Mouse (Mus musculus): ENCODE results near the gene Tecpr2. TPM values are rescaled to one million over a fixed set of nuclear protein-coding genes. Genes with fewer than 3 reads are reported as not detected.

Gene Tecpr2
- polyA plus RNA-seq, 1 experiment from 2014 or later, result 3.8 TPM

DNA sequence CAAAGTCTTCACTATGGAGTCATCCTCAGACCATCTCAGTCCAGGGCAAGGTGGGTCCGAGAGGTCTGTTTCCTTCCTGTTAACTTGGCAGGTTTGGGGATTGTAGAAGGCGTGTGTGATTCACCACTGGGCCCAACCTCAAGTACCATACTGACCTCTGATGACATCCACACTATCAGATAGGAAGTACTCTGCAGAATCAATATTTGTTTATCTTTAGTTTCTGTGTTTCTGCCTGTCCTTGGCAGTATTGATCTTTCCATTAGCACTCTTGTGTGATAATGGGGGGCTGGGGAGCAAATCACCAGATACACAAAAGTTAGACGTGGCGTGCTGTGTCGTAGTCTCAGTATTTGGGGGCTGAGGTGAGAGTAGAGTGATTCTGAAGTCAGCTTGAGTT is 17.8 kb upstream of the Tecpr2 start:
- H3K9me3 ChIP-seq, result no peaks in the 10 kb centered on the region
- no peaks in the 10 kb centered on the region for H3K4me1 ChIP-seq
- ATAC-seq (ENCODE audit: insufficient number of reproducible peaks, low FRiP score, low TSS enrichment, low read depth), result no peak
- peaks cover 94% of the 10 kb centered on the region for H3K36me3 ChIP-seq
- no peaks in the 10 kb centered on the region for H3K27me3 ChIP-seq
- WGBS, result 92% methylated on average over 5 of the region's 5 CpGs
- H3K4me2 ChIP-seq, result no peak overlapping the region
- H3K4me3 ChIP-seq, result no peak overlapping the region
- H3K27ac ChIP-seq, result no peak overlapping the region
- H3K9ac ChIP-seq, result no peak overlapping the region

DNA sequence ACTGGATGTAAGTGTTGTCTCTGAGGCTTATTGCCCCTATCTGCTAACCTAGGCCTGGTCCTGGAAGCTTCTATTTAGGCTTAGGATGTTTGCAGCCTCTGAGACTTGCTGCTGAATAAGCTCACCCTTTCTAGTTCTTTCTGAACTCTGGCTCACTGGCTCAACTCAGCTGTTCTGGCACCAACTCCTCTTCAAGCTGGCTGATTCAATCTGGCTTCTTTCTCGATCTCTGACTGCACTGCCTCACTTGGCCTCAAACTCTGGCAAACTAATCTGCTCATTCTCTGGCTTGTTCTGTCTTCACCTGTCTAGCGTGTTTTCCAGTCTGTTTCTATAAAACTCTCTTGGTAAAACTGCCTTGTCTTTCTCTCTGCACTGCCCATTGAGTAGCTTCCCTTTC is 13.7 kb upstream of the Tecpr2 start:
- peaks cover 90% of the 10 kb centered on the region for H3K36me3 ChIP-seq
- H3K4me2 ChIP-seq, result no peak overlapping the region
- H3K4me3 ChIP-seq, result no peak overlapping the region
- no peak overlapping the region for H3K9ac ChIP-seq
- 90% methylated on average over 2 of the region's 2 CpGs for WGBS
- H3K9me3 ChIP-seq, result no peaks in the 10 kb centered on the region
- no peaks in the 10 kb centered on the region for H3K27me3 ChIP-seq
- H3K4me1 ChIP-seq, result no peaks in the 10 kb centered on the region
- no peak for ATAC-seq (ENCODE audit: insufficient number of reproducible peaks, low FRiP score, low TSS enrichment, low read depth)
- no peak overlapping the region for H3K27ac ChIP-seq

DNA sequence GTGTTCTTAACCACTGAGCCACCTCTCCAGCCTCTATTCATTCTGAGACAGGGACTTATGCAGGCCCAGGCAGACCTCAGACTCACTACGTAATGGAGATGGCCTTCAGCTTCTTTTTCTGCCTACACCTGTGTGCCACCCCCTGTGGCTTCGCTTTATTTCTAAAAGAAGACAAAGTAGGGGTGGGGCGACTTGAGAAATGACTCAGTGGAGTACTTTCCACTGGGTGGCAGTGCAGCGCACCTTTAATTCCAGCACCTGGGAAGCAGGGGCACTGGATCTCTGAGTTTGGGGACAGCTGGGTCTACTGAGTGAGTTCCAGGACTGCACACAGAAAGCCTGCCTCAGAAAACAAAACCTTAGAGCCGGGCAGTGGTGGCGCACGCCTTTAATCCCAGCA is 6.8 kb upstream of the Tecpr2 start:
- Histone ChIP-seq H3K4me1 (no peaks in the 10 kb centered on the region), H3K4me3 (no peak overlapping the region)

DNA sequence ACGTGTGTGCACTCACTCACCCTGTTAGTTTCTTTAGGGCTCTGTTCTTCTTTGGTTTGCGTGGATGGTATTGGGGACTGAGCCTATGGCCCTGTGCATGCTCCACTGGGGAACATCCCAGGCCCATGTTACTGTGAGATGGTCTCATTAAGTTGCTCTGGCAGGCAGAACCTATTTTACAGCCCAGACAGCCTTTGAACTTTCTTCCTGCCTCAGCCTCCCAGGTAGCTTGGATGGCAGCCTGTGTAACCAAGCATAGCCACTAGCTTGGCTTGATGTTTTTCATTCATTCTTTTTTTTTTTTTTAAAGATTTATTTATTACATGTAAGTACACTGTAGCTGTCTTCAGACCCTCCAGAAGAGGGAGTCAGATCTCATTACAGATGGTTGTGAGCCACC is 3.8 kb upstream of the Tecpr2 start:
- Histone ChIP-seq H3K27ac (no peak overlapping the region), H3K36me3 (peaks cover 31% of the 10 kb centered on the region), H3K4me1 (peaks cover 19% of the 10 kb centered on the region), H3K9me3 (no peaks in the 10 kb centered on the region), H3K4me2 (no peak overlapping the region), H3K9ac (no peak overlapping the region), H3K4me3 (no peak overlapping the region), H3K27me3 (no peaks in the 10 kb centered on the region)
- WGBS, result 92% methylated on average over 2 of the region's 2 CpGs
- no peak for ATAC-seq (ENCODE audit: insufficient number of reproducible peaks, low FRiP score, low TSS enrichment, low read depth)

More for the DNA sequence above, 6.8 kb upstream of the Tecpr2 start:
- H3K36me3 ChIP-seq, result peaks cover 54% of the 10 kb centered on the region
- no peak overlapping the region for H3K27ac ChIP-seq
- H3K4me2 ChIP-seq, result no peak overlapping the region
- no peaks in the 10 kb centered on the region for H3K27me3 ChIP-seq
- H3K9me3 ChIP-seq, result no peaks in the 10 kb centered on the region
- H3K9ac ChIP-seq, result no peak overlapping the region
- no peak for ATAC-seq (ENCODE audit: insufficient number of reproducible peaks, low FRiP score, low TSS enrichment, low read depth)
- WGBS, result 82% methylated on average over 7 of the region's 7 CpGs

DNA sequence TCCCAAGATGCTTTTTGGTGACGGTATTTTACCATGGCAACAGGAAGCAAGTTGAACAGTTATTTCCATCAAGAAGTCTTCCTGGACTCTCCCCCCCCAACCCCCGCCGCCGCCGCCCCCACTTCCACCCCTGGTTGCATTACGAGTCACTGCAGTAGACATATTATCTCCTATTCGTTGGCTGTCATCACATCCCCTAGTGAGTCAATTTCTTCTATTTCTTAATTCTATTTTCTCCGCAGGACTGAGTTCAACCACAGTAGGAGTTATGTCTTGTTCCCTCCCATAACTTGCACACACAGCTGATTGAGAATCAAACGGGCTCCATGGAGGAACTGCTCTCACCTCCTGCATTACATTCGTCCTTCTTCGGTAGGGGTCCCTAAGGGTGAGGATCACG is 958 bp upstream of the Tecpr2 start:
- peak overlapping the region; percentile 73 for H3K9ac ChIP-seq
- H3K27ac ChIP-seq, result peak overlapping the region; percentile 22; the same call in 1 of the 2 replicates
- peaks cover 21% of the 10 kb centered on the region for H3K4me1 ChIP-seq
- H3K4me2 ChIP-seq, result peak overlapping the region; percentile 91
- H3K4me3 ChIP-seq, result peak overlapping the region; percentile 91
- no peaks in the 10 kb centered on the region for H3K27me3 ChIP-seq
- no peaks in the 10 kb centered on the region for H3K9me3 ChIP-seq
- WGBS, result 41% methylated on average over 12 of the region's 12 CpGs
- ATAC-seq (ENCODE audit: insufficient number of reproducible peaks, low FRiP score, low TSS enrichment, low read depth), result no peak
- H3K36me3 ChIP-seq, result peaks cover 7% of the 10 kb centered on the region

DNA sequence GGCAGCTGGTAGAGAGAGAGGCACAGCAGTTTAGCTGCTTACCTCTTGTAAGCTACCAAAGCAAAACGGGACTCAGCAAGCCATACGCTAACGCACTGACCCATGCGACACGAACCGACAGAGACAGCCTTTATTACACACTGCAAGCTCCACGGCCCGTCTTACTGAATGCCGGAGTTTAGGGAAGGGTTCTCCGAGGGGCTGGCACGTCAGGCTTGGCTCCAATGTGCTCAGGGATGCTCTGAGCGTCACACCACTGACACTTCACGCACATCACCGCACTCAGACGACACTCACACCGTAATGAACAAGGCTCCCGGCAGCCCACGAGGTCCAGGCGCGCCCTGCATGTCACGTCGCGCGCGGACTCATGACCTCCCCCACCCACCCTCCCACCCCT is 458 bp upstream of the Tecpr2 start:
- Histone ChIP-seq H3K27me3 (no peaks in the 10 kb centered on the region), H3K27ac (peak overlapping the region; percentile 22; the same call in 1 of the 2 replicates), H3K4me2 (peak overlapping the region; percentile 91), H3K9ac (peak overlapping the region; percentile 73), H3K4me3 (peak overlapping the region; percentile 91), H3K9me3 (no peaks in the 10 kb centered on the region), H3K36me3 (peaks cover 3% of the 10 kb centered on the region), H3K4me1 (peaks cover 21% of the 10 kb centered on the region)
- WGBS, result under 1% methylated on average over 25 of the region's 25 CpGs
- peak; percentile 33 for ATAC-seq (ENCODE audit: insufficient number of reproducible peaks, low FRiP score, low TSS enrichment, low read depth)

DNA sequence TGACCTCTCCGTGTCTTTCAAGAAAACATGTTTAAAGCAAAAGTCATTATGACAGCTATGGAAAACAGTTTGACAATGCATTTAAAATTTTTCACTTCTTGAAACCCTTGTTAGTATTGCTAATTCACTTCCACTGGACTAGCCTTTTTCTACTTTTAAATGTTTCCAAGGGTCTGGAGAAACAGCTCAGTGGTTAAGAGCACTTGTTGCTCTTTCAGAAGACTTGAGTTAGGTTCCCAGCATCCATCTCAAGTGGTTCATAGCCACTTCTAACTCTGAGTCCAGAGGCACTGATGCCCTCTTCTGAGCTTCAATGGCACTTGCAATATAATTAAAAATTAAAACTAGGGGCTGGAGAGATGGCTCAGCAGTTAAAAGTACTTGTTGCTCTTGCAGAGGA is 2.8 kb downstream of the Tecpr2 start:
- ATAC-seq (ENCODE audit: insufficient number of reproducible peaks, low FRiP score, low TSS enrichment, low read depth), result no peak
- WGBS, result 86% methylated on average over 1 of the region's 1 CpGs
- Histone ChIP-seq H3K9me3 (no peaks in the 10 kb centered on the region), H3K4me1 (peaks cover 21% of the 10 kb centered on the region), H3K27me3 (no peaks in the 10 kb centered on the region), H3K9ac (no peak overlapping the region), H3K4me3 (no peak overlapping the region), H3K36me3 (0 out of 2 replicates have a peak, but pooled peaks cover 4% of the 10 kb centered on the region), H3K4me2 (no peak overlapping the region), H3K27ac (no peak overlapping the region)

DNA sequence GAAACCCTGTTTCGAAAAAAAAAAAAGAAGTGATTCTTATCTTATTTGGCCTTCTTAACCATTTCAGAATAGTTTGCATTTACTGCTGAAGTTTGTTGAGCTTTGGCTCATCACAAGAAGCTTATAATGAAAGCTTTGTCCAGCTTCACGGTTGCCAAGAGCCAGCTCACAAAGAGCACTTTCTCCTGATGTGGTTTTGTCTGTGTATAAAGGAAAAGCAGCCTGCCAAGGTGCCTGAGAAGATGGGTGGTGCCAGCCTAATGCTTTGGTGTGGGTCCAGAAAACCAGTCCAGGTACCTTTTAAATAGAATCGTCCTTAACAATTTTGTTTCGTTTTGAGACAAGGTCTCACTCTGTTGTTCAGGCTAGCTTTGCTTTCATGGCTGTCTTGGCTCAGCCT is 13.0 kb downstream of the Tecpr2 start:
- H3K4me1 ChIP-seq, result no peaks in the 10 kb centered on the region
- no peaks in the 10 kb centered on the region for H3K9me3 ChIP-seq
- WGBS, result 74% methylated on average over 4 of the region's 4 CpGs
- 0 out of 2 replicates have a peak, but pooled peaks cover 3% of the 10 kb centered on the region for H3K36me3 ChIP-seq
- ATAC-seq (ENCODE audit: insufficient number of reproducible peaks, low FRiP score, low TSS enrichment, low read depth), result no peak
- H3K9ac ChIP-seq, result no peak overlapping the region
- no peak overlapping the region for H3K4me2 ChIP-seq
- no peaks in the 10 kb centered on the region for H3K27me3 ChIP-seq
- H3K4me3 ChIP-seq, result no peak overlapping the region
- H3K27ac ChIP-seq, result no peak overlapping the region

DNA sequence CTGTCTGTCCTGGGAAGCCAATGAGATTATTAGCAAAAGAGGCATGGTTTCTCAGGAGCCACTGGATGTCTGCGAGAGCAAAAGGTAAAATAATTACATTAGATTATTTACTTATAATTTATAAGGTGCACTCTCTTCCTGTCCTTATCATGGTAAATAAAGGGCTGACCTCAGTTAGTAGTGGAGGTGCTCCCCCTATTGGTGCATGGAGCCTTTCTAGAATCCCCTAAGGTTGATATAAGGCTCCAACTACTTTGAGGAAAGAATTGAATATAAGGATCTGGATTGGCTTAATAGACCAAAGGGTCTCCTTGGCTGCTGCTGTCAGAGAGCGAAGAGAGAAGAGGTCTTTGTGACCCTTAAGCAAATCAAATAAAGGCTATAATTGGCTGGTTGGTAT is 14.5 kb downstream of the Tecpr2 start:
- Histone ChIP-seq H3K4me1 (peaks cover 4% of the 10 kb centered on the region; the same call in 1 of the 2 replicates), H3K4me2 (no peak overlapping the region), H3K27me3 (no peaks in the 10 kb centered on the region), H3K9me3 (no peaks in the 10 kb centered on the region), H3K27ac (no peak overlapping the region), H3K9ac (no peak overlapping the region), H3K36me3 (0 out of 2 replicates have a peak, but pooled peaks cover 3% of the 10 kb centered on the region), H3K4me3 (no peak overlapping the region)
- ATAC-seq (ENCODE audit: insufficient number of reproducible peaks, low FRiP score, low TSS enrichment, low read depth), result no peak
- WGBS, result 90% methylated on average over 2 of the region's 2 CpGs

DNA sequence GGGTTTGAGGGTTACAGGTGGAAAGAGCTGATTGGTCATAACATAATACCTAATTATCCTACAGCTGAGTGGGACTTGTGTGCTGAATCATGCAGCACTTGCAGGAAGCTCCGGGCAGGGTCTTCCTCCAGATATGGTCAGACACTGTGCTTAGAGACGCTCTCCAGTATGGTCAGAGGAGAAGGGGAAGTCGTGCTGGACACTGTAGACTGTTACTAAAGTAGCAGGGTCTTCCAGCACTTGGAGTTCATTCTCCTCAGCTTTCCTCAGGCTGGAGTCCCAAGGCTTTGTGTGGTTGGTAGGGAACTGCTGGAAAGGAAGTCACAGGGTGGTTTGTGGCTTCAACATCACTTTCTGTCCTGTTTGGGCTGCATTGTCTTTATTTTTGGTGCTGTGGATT is 18.8 kb downstream of the Tecpr2 start:
- WGBS, result 76% methylated on average over 3 of the region's 3 CpGs
- ATAC-seq (ENCODE audit: insufficient number of reproducible peaks, low FRiP score, low TSS enrichment, low read depth), result no peak
- H3K9ac ChIP-seq, result no peak overlapping the region
- H3K27me3 ChIP-seq, result no peaks in the 10 kb centered on the region
- H3K4me2 ChIP-seq, result no peak overlapping the region
- no peak overlapping the region for H3K4me3 ChIP-seq
- H3K4me1 ChIP-seq, result peaks cover 4% of the 10 kb centered on the region; the same call in 1 of the 2 replicates
- no peak overlapping the region for H3K27ac ChIP-seq
- 0 out of 2 replicates have a peak, but pooled peaks cover 6% of the 10 kb centered on the region for H3K36me3 ChIP-seq
- no peaks in the 10 kb centered on the region for H3K9me3 ChIP-seq

DNA sequence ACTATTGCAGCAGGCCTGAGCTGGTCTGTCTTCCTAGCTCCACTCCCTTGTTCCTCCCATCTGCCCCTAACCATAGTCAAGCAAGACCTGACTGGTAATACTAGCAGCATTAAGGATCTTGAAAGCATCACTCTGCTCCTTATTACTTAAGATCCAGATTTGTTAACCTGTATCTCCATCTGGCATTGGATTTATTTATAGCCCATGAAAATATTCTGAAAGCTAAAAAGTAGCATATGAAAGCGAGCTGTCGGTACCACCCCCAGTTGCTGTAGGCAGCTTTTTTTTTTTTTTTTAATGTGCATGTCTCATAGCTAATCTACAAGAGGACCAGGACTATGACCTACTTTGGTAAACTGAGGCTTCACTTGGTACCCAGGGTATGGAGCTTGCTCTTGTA is 20.9 kb downstream of the Tecpr2 start:
- Histone ChIP-seq H3K4me3 (no peak overlapping the region), H3K9me3 (no peaks in the 10 kb centered on the region), H3K9ac (no peak overlapping the region), H3K27me3 (no peaks in the 10 kb centered on the region), H3K27ac (no peak overlapping the region), H3K4me2 (no peak overlapping the region), H3K36me3 (peaks cover 11% of the 10 kb centered on the region; the same call in 1 of the 2 replicates), H3K4me1 (peaks cover 4% of the 10 kb centered on the region; the same call in 1 of the 2 replicates)
- no peak for ATAC-seq (ENCODE audit: insufficient number of reproducible peaks, low FRiP score, low TSS enrichment, low read depth)
- 81% methylated on average over 2 of the region's 2 CpGs for whole genome bisulfite sequencing

DNA sequence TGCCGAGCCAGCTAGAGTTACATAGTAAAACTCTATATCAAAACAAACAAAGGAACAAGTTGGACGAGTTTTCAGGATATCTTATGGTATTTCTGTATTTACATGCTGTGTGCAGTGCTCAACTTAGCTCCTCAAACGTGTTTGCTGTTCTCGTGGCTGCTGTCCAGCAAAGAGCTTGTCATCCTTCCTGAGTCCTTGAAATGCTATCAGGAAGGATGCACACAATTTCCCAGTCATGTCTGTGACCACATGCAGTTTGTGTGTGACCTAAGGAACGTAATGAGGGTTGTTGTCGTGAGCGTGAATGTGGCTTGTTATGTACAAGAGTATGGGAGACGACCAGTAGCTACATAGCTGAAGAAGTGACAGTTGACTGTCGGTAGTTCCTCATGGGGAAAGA is 26.7 kb downstream of the Tecpr2 start:
- no peaks in the 10 kb centered on the region for H3K9me3 ChIP-seq
- no peak overlapping the region for H3K9ac ChIP-seq
- no peaks in the 10 kb centered on the region for H3K27me3 ChIP-seq
- H3K4me1 ChIP-seq, result no peaks in the 10 kb centered on the region
- H3K4me2 ChIP-seq, result no peak overlapping the region
- H3K27ac ChIP-seq, result no peak overlapping the region
- H3K36me3 ChIP-seq, result peaks cover 47% of the 10 kb centered on the region
- no peak overlapping the region for H3K4me3 ChIP-seq
- WGBS, result 83% methylated on average over 9 of the region's 9 CpGs
- no peak for ATAC-seq (ENCODE audit: insufficient number of reproducible peaks, low FRiP score, low TSS enrichment, low read depth)

DNA sequence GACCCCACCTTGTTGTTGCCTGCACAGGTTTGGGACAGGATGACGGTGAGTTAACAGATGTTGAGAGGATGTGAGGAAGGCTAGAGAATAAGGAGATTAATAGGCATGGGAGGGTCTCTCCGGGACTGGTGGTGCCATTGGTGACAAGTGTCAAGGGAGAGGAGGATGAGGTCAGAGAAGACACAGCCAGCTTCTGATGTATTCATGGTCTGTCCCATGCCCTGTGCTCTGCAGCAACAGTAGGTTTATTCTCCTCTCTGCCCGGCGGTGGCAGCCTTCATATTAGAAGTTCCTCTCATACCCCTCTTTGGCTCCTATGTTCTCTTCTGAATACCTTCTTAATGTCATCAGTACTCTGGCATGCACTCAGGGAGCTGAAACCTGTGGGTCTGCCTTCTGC is 31.2 kb downstream of the Tecpr2 start:
- no peak overlapping the region for H3K9ac ChIP-seq
- no peaks in the 10 kb centered on the region for H3K27me3 ChIP-seq
- WGBS, result 91% methylated on average over 4 of the region's 4 CpGs
- H3K27ac ChIP-seq, result no peak overlapping the region
- H3K36me3 ChIP-seq, result peaks cover 53% of the 10 kb centered on the region
- H3K9me3 ChIP-seq, result no peaks in the 10 kb centered on the region
- H3K4me1 ChIP-seq, result no peaks in the 10 kb centered on the region
- no peak overlapping the region for H3K4me3 ChIP-seq
- no peak for ATAC-seq (ENCODE audit: insufficient number of reproducible peaks, low FRiP score, low TSS enrichment, low read depth)
- H3K4me2 ChIP-seq, result no peak overlapping the region

All from limb, embryonic 15.5 days (tissue).